Mouse (Mus musculus): ENCODE measurements around the gene Me1. TPM values are rescaled to one million over a fixed set of nuclear protein-coding genes. Genes with fewer than 3 reads are reported as not detected.

The Me1 gene
- 12.7 and 17.3 TPM in 2 replicates for polyA plus RNA-seq (2015; fragmentation: Nextera tagmentation; extraction: Ambion mirVana)

DNA sequence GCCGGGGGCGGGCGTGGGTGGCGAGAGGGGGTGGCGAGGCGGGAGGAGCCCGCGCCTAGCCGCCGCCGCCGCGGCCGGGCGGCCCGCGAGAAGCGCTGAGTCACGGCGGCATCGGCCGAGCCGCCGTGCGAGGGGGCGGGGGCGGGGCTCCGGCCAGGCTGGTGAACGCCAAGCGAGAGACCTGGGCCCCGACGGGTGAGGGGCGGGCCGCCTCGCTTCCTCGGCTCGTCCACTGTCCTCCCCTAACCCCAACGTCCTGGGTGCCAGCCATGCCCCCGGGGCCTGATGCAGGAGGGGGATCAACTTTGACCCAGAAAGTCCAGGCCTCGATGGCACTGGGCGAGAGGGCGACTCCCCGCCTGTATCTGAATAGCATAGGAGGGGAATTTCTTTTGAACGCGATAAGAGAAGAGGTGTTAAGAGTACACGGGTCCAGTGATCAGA is at the start of gene Me1:
TSS of gene Me1 (minus strand) at position 136 of the 444 bp plus-strand sequence.
- Histone ChIP-seq H3K9ac (peak within 1 kb of the TSS; percentile 69), H3K27ac (no peak within 1 kb of the TSS), H3K4me2 (peak within 1 kb of the TSS; percentile 97), H3K9me3 (replicated peaks) (no peaks in the 10 kb centered on the region), H3K27me3 (no peaks in the 10 kb centered on the region), H3K4me3 (replicated peaks) (peak within 1 kb of the TSS; percentile 78), H3K4me1 (peaks cover 5% of the 10 kb centered on the region; the same call in 1 of the 2 replicates), H3K36me3 (no peaks in the 10 kb centered on the region)
- ATAC-seq (replicated peaks; ENCODE audit: low FRiP score) = peak; percentile 92
- WGBS = under 1% methylated on average over 18 of the region's 46 CpGs

DNA sequence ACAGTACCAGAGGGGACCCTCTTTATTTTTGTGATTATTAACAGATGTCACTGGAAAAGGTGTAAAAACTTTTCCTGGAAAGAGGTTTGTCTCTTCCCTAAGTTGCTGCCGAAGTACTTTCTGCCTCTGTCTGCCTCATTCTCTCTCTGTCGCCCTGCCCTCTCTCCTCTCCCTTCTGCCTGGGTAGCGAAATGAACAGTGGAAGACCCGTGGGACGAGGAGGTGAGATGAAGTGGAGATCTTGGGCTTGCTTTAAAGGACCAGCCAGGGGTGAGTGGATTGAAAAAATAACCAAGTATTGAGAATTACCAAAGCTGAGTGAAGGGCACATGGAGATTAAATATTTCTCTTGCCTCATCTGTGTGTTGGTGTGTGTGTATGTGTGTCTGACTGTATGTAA is 48.3 kb upstream of the Me1 start:
- H3K27ac ChIP-seq = no peak overlapping the region
- H3K4me2 ChIP-seq = peak overlapping the region; percentile 62; the same call in 1 of the 2 replicates
- peak overlapping the region; percentile 34 for H3K4me3 ChIP-seq (replicated peaks)
- H3K27me3 ChIP-seq = peaks cover 10% of the 10 kb centered on the region
- H3K36me3 ChIP-seq = no peaks in the 10 kb centered on the region
- no peak for ATAC-seq (replicated peaks; ENCODE audit: low FRiP score)
- H3K9me3 ChIP-seq (replicated peaks) = no peaks in the 10 kb centered on the region
- peaks cover 10% of the 10 kb centered on the region for H3K4me1 ChIP-seq
- no peak overlapping the region for H3K9ac ChIP-seq
- WGBS = 30% methylated on average over 5 of the region's 5 CpGs

DNA sequence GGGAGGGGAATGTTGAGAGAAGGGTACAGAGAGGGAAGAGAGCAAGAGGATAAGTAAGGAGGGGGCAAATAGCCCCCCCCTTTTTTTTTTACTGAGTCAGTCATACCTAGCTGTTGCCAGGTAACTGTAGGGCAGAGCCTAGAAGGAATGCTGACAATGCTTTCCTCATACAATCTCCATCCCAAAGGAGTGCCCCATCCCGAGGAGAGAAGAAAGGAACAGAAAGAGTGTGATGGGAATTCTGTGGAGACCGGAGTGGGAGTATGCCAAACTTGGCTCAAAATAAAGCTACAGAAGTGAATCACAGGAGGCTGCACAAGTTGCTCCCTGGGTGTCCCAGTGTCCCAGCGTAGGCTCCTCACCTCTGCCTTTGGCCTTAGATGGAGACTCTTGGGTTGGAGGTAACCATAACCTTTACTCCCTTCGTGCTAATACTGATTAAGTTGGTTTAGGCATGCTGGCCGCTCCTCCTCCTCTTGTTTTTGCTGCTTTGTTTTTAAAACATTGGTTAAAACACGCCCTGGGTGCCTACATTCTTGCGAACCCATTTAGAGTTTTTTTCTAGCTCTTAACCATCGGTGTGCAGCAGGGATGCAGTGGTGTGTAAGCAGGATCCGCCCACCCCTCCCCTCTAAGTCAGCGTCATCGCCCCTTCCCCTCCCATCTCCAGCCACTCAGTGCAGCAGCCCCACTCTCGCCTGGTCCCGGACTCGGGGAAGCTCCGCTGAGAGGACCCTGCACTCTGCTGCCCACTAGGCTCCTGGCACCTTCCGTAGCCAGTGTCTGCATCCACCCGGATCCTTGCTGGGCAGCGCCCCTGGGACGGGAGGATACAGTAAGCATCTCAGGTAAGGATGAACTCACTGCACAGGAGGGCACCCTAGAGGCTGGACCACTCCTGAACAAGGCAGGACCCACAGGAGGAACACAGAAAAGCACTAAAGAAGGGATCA is 47.5 kb upstream of the Me1 start, which contains the start of gene Prss35:
TSS of gene Prss35 (plus strand) at position 691 of the 953 bp plus-strand sequence.
- WGBS = 2% methylated on average over 19 of the region's 19 CpGs
- Histone ChIP-seq H3K27ac (no peak within 1 kb of the TSS), H3K4me1 (peaks cover 10% of the 10 kb centered on the region), H3K4me2 (peak within 1 kb of the TSS; percentile 62), H3K4me3 (replicated peaks) (peak within 1 kb of the TSS; percentile 34), H3K27me3 (peaks cover 10% of the 10 kb centered on the region), H3K9me3 (replicated peaks) (no peaks in the 10 kb centered on the region), H3K36me3 (no peaks in the 10 kb centered on the region), H3K9ac (0 out of 2 replicates have a peak within 1 kb of the TSS, but pooled peaks have one; percentile 14)
- ATAC-seq (replicated peaks; ENCODE audit: low FRiP score) = peak; percentile 89

DNA sequence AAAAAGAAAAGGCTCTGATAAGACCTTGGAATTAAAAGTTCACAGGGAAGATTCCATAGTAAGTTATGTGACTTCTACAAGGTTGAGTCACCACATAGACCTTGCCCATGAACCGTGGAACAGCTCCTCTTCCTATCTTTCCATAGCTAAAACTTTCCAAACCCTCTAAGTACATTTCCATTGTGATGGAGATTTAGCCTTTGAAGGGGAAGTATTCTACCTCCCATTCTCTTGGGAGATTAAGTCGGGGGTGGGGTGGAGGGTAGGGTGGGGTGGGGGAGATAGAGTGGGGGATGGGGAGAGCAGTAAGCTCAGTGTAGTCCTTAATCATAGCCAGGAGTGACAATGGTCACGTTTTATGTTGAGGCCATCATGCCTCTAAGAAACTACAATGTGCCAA is 44.2 kb upstream of the Me1 start:
- WGBS = 35% methylated on average over 3 of the region's 3 CpGs
- Histone ChIP-seq H3K9me3 (replicated peaks) (no peaks in the 10 kb centered on the region), H3K27me3 (peaks cover 7% of the 10 kb centered on the region), H3K4me2 (no peak overlapping the region), H3K9ac (no peak overlapping the region), H3K4me1 (peaks cover 10% of the 10 kb centered on the region), H3K27ac (no peak overlapping the region), H3K4me3 (replicated peaks) (no peak overlapping the region), H3K36me3 (no peaks in the 10 kb centered on the region)
- no peak for ATAC-seq (replicated peaks; ENCODE audit: low FRiP score)

DNA sequence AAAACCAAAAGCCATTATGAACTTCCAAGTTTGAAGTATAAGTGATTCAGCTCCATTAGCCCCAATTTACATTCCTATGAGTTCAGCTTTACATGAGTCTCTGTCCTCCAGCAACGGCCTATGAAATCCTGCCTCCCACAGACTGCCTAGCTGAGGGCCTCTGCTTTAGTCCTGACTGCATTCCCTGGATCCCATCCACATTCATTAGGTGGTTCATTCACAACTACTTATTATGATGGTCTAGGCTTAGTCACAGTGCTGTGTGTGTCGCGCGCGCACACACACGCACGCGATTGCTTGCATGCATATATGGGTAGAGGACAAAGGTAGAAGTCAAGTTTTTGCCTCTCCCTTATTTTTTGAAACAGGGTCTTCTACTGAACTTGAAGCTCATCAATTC is 43.0 kb upstream of the Me1 start:
- Histone ChIP-seq H3K4me2 (no peak overlapping the region), H3K4me3 (replicated peaks) (no peak overlapping the region), H3K27me3 (peaks cover 4% of the 10 kb centered on the region; the same call in 1 of the 2 replicates), H3K27ac (no peak overlapping the region), H3K36me3 (no peaks in the 10 kb centered on the region), H3K9me3 (replicated peaks) (no peaks in the 10 kb centered on the region), H3K4me1 (peaks cover 10% of the 10 kb centered on the region), H3K9ac (no peak overlapping the region)
- ATAC-seq (replicated peaks; ENCODE audit: low FRiP score) = no peak
- WGBS = 93% methylated on average over 8 of the region's 8 CpGs

DNA sequence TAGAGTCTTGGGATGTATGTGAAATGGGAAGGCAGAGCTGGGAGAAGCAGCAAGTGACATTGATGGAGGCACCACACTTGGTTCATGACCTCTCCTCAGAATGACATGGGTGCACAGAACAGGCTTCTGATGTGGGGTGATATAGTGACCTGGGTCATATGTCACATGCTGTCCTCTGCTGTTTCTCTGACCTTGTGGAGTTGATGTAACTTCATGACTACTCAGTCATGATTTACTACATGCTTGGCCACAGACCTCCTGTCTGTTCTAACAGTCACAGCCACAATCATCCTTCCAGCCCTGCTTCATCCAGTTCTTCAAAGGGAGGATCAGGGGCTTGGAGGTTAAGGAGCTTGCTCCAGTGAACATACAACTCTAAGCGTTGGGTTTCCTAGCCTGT is 42.3 kb upstream of the Me1 start:
- peaks cover 3% of the 10 kb centered on the region for H3K4me1 ChIP-seq
- no peaks in the 10 kb centered on the region for H3K27me3 ChIP-seq
- no peak overlapping the region for H3K4me3 ChIP-seq (replicated peaks)
- H3K4me2 ChIP-seq = no peak overlapping the region
- no peak for ATAC-seq (replicated peaks; ENCODE audit: low FRiP score)
- H3K9me3 ChIP-seq (replicated peaks) = no peaks in the 10 kb centered on the region
- H3K27ac ChIP-seq = no peak overlapping the region
- no peak overlapping the region for H3K9ac ChIP-seq
- 40% methylated on average over 1 of the region's 1 CpGs for WGBS
- H3K36me3 ChIP-seq = no peaks in the 10 kb centered on the region

DNA sequence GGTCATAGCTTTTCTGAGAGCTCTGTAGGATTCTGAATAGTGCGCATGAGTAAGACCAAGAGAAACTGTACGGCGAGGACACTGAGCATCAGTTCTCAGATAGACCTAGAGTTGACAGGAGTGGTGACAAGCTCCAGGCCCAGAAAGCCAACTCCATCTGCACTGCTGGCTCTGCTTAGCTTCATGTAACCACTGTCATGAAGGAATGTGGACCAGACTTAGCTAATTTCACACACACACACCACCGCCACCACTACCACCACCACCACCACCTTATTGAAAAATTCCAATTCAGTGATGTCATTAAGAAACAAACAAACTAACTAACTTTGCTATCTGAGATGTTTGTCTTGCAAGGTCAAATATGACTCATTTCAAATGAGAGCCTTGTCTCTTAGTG is 41.2 kb upstream of the Me1 start:
- WGBS = 94% methylated on average over 4 of the region's 4 CpGs
- H3K27me3 ChIP-seq = no peaks in the 10 kb centered on the region
- no peak overlapping the region for H3K9ac ChIP-seq
- no peaks in the 10 kb centered on the region for H3K9me3 ChIP-seq (replicated peaks)
- H3K4me3 ChIP-seq (replicated peaks) = no peak overlapping the region
- no peak for ATAC-seq (replicated peaks; ENCODE audit: low FRiP score)
- no peaks in the 10 kb centered on the region for H3K4me1 ChIP-seq
- H3K4me2 ChIP-seq = no peak overlapping the region
- no peaks in the 10 kb centered on the region for H3K36me3 ChIP-seq
- no peak overlapping the region for H3K27ac ChIP-seq

DNA sequence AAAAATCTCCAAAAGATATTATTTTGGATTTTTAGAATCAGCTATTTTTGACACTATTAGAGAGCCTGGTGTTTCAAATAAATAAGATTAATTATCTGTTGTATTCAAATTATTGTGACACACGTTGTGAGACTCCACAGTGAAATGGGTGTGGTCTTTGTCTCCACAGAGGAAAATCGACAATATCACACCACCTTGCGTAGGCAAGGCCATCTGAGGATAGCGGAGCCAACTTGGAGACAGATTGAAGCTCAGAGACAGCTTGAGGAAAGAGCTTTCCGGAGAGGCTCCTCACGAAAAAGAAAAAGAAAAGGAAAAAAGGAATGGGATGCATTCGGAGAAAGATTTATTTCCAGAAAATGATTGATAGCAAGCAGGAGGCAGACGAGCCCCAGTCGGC is 39.0 kb upstream of the Me1 start:
- WGBS = 67% methylated on average over 9 of the region's 9 CpGs
- Histone ChIP-seq H3K9me3 (replicated peaks) (no peaks in the 10 kb centered on the region), H3K4me1 (no peaks in the 10 kb centered on the region), H3K4me2 (no peak overlapping the region), H3K4me3 (replicated peaks) (no peak overlapping the region), H3K27me3 (no peaks in the 10 kb centered on the region), H3K27ac (no peak overlapping the region), H3K9ac (no peak overlapping the region), H3K36me3 (no peaks in the 10 kb centered on the region)
- ATAC-seq (replicated peaks; ENCODE audit: low FRiP score) = no peak

DNA sequence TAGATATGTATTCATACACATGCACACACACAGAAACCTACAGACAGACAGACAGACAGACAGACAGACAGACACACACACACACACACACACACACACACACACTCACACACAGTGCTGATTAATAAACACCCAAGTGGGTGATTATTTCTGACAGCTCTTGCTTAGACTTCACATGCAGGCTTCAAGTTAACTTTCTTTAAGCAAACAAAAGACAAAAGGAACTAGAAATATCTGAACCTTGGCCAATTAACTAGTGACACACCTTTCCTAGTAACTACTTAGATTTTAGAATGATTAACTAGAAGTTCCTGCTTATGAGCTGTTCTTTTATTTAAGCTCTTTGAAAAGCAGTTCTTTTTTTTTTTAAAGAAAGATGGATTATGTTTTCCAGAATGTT is 38.6 kb upstream of the Me1 start:
- Histone ChIP-seq H3K4me2 (no peak overlapping the region), H3K9me3 (replicated peaks) (no peaks in the 10 kb centered on the region), H3K36me3 (no peaks in the 10 kb centered on the region), H3K27me3 (no peaks in the 10 kb centered on the region), H3K4me1 (no peaks in the 10 kb centered on the region), H3K27ac (no peak overlapping the region), H3K4me3 (replicated peaks) (no peak overlapping the region), H3K9ac (no peak overlapping the region)
- no peak for ATAC-seq (replicated peaks; ENCODE audit: low FRiP score)

DNA sequence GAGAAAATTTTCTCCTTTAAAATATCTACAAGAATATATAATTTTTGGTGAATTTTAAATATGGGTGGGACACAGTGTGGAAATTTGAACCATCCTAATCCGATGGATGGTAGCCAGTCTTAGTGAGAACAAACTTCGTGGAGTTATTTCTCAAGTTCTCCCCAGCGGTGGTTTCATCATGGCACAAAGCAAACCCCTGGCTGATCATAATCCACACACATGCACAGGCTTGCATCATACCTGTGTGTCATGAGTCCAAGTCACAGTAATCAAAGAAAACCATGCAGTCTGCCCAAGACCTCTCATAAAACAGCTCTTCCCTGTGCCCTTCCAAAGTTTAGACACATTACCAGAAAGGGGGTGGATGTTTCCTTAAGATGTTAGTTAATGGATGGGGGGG is 34.1 kb upstream of the Me1 start:
- WGBS = 96% methylated on average over 3 of the region's 3 CpGs
- H3K27ac ChIP-seq = no peak overlapping the region
- no peaks in the 10 kb centered on the region for H3K9me3 ChIP-seq (replicated peaks)
- no peaks in the 10 kb centered on the region for H3K36me3 ChIP-seq
- ATAC-seq (replicated peaks; ENCODE audit: low FRiP score) = no peak
- no peaks in the 10 kb centered on the region for H3K27me3 ChIP-seq
- no peak overlapping the region for H3K9ac ChIP-seq
- H3K4me2 ChIP-seq = no peak overlapping the region
- H3K4me3 ChIP-seq (replicated peaks) = no peak overlapping the region
- H3K4me1 ChIP-seq = no peaks in the 10 kb centered on the region

DNA sequence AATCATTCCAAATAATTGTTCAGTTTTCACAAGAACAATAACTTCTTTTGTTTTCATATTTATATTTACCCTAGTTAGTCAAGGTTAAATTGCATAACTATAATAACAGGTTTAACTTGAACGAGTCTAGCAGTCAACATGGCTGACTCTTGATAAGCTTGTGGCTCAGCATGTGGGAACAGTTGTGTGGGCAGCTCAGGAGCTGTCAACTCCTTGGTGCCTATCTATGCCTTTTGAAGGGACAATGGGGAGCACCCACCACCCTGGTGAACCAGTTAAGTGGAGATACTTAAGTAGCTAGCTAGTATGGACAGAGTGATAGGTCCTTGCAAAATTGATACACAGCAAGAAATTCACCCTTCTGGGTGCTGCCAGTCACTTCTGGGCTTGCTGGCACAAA is 33.3 kb upstream of the Me1 start:
- no peaks in the 10 kb centered on the region for H3K9me3 ChIP-seq (replicated peaks)
- no peak overlapping the region for H3K4me3 ChIP-seq (replicated peaks)
- H3K36me3 ChIP-seq = no peaks in the 10 kb centered on the region
- ATAC-seq (replicated peaks; ENCODE audit: low FRiP score) = no peak
- no peaks in the 10 kb centered on the region for H3K27me3 ChIP-seq
- 64% methylated on average over 1 of the region's 1 CpGs for WGBS
- no peak overlapping the region for H3K4me2 ChIP-seq
- H3K9ac ChIP-seq = no peak overlapping the region
- no peaks in the 10 kb centered on the region for H3K4me1 ChIP-seq
- no peak overlapping the region for H3K27ac ChIP-seq

DNA sequence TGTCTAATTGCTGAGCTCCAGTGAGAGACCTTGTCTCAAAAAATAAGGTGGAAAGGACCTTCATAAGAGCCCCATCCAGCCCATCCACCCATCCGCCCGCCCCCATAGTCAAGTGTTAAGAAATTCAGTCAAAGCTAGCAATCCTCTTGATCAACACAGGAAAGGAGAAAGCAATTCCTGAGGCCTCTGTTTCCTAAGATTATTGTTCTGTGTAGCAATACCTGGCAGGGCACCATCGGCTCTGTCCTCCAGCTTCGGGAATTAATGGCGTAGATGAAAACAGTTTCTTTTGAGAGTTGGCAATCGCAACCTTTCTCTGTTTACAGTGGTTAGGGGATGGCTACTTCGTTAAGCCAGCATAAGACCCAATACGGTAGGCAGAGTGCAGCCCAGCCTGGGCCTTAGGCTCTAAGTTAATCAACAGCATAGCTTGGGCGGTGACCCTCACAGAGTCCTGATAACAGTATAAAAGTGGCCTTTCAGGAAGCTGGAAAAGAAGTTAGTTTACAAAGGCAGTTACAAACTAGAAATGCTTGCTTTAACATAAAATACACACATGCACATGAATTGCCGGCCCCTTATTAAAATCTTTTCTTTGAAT is 32.6 kb upstream of the Me1 start:
- no peak overlapping the region for H3K9ac ChIP-seq
- no peaks in the 10 kb centered on the region for H3K4me1 ChIP-seq
- H3K4me2 ChIP-seq = no peak overlapping the region
- no peaks in the 10 kb centered on the region for H3K36me3 ChIP-seq
- H3K27me3 ChIP-seq = no peaks in the 10 kb centered on the region
- H3K27ac ChIP-seq = no peak overlapping the region; the same call in 1 of the 2 replicates
- H3K4me3 ChIP-seq (replicated peaks) = no peak overlapping the region
- ATAC-seq (replicated peaks; ENCODE audit: low FRiP score) = no peak
- H3K9me3 ChIP-seq (replicated peaks) = no peaks in the 10 kb centered on the region
- 80% methylated on average over 10 of the region's 10 CpGs for WGBS

All from kidney, embryonic 15.5 days (tissue).